Mouse (Mus musculus) embryo, embryonic 10.5 days (tissue): Measurements from ENCODE around the gene Abhd8.
"Not testable (repeated sequence)": the region's sequence is repeated elsewhere in the genome, so short reads cannot be mapped to it uniquely, and the experiment has no call there.

Source experiments
- DNase-seq: peaks from one replicate; pipeline ENCODE4 v3.0.0-alpha.2; 2015; ENCODE audit warnings: low spot score

The Abhd8 gene

DNA sequence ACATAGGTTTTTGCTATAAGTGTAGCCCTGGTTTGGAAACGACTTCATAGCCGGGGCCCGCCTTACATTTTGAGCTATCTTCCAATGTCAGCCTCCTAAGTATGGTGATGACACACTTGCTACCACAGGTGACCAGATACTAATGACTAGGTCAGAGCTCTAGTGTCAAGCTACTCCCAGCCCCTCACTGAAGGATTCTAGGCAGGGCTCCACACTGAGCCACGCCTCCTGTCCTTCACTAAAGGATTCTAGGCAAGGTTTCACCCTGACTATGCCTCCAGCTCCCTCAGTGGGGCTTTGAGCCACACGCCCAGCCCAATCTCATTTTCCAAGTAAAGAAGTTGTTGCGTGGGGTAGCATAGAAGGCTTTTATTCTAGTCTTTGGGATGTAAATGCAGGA, 2.7 kb downstream of the Abhd8 start:
- no peak for DNase-seq

DNA sequence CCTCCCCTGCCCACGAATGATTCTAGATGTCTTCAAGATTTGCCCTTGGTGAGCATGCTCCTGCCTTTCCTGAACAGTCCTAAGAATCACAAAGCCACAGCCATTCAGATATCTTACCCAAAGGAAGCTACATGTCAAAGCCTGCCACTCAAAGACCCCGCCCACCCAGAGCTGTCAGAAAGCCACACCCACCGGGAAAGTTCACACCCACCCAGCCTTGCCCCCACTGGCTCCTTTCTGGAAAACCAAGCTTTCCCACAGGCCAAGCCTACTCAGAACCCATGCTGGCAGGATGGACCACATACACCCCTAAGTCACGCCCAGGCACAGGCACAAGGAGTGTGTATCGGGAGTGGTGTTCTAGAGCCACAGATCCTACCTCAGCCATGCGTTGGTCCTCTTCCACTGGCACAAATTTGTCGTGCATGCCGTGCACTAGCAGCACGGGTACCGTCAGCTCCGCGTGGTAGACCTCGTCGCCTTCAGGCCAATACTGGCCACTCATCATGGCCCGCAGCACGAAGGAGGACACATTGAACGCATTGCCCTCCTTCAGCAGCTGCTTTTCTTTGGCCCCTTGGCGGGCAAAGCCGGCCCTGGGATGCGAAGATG, 5.7 kb downstream of the Abhd8 start:
- DNase-seq = no peak

DNA sequence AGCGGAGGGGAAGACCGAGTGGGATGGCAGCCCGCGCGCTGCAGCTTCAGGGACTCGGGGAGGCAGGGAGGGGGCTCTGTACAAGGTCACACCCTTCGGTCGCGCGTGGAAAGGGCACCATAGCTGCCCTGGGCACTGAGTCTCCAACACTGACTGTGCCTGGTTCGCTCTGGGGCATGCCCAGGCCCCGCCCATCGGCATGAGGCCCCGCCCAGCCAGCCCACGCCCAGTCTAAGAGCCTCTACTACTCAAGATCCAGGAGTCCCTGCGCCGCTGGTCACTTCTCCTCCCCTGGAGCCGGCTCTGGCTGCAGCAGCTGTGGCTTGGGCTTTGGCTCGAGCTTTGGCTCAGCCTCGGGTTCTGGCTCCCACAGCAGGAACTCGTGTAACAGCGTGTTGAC, 6.5 kb downstream of the Abhd8 start:
- DNase-seq = no peak

DNA sequence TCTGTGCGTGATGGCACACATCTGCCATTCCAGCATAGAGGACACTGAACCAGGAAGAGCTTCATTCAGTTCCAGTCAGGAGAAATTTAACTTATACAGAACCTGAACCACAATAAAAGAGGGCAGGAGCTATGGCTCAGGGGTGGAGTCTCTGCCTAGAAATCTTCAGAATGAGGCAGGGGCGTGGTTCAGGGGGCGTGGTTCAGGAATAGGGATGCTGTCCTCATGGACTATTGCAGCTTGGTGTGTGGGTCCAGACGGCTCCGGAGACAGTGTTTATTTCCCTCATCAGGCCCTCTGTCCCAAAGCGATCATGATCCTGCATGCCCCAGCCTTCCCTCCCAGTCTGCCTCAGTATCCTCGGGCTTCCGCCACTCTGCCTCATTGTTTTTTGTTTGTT, 8.8 kb downstream of the Abhd8 start:
- no peak for DNase-seq

DNA sequence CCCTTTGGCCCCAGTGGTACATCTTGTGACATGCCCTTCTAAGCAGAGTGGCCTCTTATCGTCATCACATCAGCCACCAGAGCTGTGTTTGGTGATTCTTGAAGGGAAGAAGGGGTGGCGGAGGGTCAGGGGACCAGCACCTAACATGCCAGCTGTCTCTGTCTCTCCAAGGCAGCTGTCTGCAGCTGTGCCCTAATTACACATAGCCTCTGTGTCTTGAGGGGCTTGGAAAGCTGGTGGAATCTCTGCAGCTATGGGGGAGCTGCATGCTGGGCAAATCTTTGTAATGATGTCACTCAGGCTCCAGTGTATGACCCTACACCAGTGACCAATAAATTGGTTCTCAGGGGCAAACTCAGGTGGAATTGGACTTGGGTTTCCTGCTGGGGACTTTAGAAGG, 10.8 kb downstream of the Abhd8 start:
- no peak for DNase-seq

DNA sequence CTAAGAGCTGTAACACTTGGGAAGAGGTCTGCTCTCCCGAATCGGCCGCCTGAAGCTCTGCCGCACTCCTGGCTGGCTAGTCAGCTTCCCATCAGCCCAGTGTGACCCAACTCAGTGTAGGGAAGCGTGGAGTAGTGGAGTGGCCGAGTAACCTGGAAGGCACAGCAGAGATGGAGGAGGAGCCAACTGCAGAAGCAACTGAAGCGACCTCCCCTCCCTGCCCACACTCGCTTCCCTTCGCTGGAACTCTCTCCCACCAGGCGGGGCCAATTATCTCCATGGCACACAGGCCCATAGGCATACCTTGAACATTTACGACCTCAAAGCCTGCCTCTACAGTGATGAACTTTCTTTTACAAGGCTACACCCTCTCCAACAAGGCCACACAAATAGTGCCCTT, 11.7 kb downstream of the Abhd8 start:
- DNase-seq = no peak

DNA sequence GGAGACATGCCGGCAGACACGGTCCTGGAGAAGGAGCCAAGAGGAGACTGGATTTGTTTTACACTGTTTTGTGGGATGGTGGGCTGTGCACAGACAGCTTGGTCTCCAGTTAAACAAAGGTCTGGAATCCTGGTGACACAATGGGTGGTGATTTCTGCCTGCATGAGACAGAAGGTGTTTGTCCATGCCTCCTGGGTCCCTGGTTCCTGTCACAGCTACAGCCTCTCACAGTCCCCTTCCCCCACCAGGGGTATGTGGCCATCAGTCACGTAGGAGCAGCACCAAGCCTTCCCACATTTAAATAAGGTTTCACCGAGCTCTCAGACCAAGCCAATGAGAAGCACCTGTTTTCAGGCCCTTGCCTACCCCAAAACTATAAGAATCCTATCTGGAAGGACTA, 12.1 kb downstream of the Abhd8 start:
- no peak for DNase-seq

DNA sequence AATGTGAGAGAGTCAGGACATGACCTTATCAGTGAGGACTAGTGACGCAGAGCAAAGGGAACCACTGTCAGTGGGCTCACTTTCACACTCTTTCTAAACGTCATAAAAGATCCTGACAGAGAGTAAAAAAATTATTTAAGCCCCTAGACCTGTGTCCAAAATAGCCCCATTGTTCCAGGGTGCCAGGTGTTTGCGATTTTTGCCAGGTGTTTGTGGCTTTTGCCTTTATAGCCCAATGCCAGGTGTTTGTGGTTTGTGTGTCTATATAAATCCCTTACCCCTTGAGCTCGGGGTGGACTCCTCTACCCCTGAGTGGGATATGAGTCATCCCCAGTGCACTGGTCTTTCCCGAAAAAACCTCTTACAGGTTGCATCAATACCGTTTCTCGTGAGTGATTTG, 18.4 kb downstream of the Abhd8 start:
- DNase-seq = no peak

DNA sequence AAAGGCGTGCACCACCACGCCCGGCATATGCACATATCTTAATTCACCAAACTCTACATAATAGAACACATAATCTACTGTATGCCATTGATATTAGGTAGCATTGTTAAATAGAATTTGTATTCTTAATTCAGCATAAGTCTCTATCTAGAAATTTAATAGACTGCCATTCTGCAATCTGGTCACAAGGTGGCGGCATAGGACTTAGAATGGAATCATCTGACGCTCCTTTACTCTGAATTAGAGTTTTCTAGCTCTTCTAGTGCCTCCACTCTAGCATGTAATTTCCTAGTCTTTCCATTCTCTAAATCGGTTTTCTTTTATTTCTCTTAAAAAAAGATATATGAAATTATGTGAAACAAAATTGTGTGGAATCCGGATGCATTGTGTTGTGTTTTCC, 22.1 kb downstream of the Abhd8 start:
- DNase-seq = peak; percentile 81

DNA sequence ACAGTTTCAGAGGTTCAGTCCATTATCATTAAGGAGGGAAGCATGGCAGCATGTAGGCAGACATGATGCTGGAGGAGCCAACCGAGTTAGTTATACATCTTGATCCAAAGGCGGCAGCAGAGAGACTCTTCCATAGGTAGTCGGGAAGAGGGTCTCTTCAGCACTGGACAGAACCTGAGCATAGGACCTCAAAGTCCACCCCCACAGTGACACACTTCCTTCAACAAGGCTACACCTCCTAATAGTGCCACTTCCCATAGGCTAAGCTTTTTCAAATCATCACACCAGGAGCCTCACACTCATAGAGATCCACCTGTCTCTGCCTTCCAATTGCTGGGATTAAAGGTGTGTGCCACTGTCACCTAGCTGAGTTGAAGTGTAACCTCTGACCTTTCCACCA, 26.4 kb downstream of the Abhd8 start:
- DNase-seq = no peak

DNA sequence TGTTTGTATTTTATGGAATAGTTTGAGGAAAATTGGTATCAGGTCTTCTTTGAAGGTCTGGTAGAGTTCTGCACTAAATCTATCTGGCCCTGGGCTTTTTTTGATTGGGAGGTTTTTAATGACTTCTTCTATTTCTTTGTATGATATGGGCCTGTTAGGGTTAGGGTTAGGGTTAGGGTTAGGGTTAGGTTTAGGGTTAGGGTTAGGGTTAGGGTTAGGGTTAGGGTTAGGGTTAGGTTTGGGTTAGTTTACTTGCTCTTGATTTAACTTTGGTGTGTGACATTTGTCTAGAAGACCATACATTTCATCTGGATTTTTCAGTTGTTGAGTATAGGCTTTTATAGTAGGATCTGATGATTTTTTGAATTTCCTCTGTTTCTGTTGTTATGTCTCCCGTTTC, 30.5 kb downstream of the Abhd8 start:
- not testable (repeated sequence) for DNase-seq

DNA sequence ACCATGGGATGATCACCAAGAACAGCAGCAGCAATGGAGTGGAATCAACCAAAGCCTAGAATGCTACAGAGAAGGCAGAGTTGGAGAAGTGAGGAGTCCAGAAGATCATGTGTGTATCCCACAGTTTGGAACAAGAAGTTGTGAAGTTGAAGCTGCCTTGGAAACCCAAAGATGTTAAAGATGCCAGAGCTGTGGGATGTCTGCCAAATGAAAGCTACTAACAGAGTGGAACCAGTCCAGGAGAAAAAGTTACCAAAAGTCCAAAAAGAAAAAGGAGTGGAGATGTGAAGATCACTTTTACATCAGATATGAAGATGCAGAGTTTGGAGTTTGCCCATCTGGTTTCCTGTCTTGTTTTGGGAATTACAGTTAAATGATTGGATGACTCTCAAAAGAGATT, 41.3 kb downstream of the Abhd8 start:
- no peak for DNase-seq

DNA sequence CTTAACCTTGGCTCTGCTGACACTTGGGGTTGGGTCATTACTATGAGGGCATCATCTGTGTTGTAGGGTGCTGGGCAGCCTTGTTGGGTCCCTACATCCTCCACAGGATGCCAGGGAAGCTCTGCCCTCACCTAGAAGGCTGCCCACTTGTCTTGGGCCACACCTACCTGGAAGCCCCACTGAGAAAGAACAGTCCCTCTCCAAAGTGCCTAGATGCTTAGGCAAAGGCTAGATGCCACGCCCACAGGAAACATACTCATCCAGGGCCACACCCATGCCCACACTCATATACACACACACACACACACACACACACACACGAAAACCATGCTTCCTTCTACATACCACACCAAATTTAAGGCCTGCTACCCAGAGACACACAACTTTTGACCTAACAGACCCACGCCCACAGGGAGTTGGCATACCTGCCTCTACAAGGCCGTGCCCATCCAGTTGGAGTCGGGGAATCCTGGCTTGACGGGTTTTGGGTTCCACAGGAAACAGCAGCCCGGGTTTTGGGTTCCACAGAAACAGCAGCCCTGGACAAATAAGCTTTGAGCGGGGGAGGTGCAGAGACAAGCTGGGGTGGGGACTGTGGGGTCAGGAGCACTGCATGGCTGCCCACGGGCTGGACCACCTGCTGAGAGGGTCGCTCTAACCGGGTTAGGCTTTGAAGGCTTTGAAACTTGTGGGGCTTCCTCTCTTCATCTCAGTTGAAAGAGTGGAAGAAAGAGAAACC, 51.8 kb downstream of the Abhd8 start:
- no peak for DNase-seq

DNA sequence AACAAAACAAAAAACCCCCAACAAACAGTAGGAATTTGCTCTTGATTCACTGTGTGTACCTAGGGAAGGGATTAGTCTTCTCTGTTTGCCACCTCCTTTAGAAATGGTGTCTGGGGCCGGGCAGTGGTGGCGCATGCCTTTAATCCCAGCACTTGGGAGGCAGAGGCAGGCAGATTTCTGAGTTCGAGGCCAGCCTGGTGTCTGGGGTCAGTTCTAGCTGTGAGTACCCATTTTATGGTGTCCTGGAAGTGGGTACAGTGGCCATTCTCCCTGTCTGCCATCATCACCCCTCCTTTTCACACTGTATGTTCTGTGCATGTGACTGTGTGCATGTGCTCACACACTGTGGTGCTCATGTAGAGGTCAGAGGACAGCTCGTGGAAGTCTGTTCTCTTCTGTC, 55.2 kb downstream of the Abhd8 start:
- DNase-seq = no peak

DNA sequence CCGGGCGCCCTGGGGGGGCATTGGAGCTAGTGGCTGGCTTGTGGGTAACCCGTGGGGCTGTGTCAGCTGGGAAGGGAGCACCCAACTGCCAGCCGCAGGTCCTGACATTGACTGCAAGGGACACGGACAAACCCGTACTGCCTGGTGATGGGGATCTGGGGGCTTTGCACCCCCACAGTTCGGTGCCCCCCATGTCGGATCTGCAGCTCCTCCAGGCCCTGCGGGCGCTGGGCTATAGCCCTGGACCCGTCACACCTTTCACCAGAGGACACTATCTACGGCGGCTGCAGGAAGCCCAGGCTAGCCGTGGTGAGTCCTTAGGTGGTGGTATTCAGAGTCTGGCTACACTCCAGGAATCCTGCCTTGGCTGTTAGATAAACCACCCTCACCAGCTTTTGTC, 56.0 kb downstream of the Abhd8 start:
- DNase-seq = no peak
